Mouse (Mus musculus) ZHBTc4 (cell line): Measurements from ENCODE around the gene Qprt.

Source experiments
- DNase-seq: peaks from one replicate; pipeline ENCODE4 v3.0.0-alpha.2; 2011; ENCODE audit warnings: low read depth, low spot score

Gene Qprt

GRCm38 (mm10) chr7:127066317-127066716 is 55.7 kb downstream of the Qprt start:
- DNase-seq = no peak

GRCm38 (mm10) chr7:127065538-127065937 is 56.5 kb downstream of the Qprt start:
- peak; percentile 45 for DNase-seq
